Mouse (Mus musculus): ENCODE data around the gene Fth1. TPM values are rescaled to one million over a fixed set of nuclear protein-coding genes. Genes with fewer than 3 reads are reported as not detected.

The Fth1 gene
- polyA plus RNA-seq, 1 experiment from 2014 or later, result 1,618 TPM

DNA sequence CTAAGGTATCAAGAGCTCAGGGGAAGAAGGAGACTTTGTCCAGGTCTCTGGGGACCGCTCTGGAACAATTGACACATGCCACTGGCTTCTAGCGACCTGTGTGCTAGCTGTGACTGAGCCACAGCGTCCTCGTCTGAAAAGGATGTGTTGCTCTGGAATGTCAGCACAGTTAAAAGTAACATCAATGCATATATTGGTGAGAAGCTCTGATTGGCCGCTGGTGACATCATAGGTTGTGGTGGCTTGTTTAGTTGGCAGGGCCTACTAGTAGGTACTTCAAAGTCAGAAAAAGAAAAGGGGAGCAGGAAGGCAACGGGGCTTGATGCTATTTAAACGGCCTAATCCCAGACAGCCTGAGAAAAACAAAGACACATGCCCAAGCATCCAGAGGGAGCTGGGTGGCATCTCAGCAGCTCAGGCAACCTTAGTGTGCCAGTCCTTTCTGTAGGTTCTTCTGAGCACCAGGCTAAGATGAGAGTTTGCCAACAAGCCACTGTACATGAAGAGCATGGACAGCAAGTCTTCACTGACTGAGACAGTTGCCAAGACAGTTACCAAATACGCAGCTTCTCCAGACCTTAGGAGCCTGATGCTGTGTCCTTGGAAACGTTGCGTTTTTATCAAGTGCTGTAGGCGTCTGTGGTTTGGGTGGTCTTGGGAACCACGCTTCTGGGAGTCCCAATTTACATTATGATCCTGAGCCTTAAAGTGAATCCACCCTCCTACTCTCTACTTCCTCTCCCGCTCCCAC lies 18.5 kb downstream of the Fth1 start:
- Histone ChIP-seq H3K27me3 (no peaks in the 10 kb centered on the region), H3K9ac (no peak overlapping the region), H3K4me2 (no peak overlapping the region), H3K4me3 (no peak overlapping the region), H3K9me3 (0 out of 2 replicates have a peak, but pooled peaks cover 3% of the 10 kb centered on the region), H3K4me1 (replicated peaks) (no peaks in the 10 kb centered on the region), H3K27ac (no peak overlapping the region), H3K36me3 (no peaks in the 10 kb centered on the region)
- ATAC-seq (ENCODE audit: low FRiP score), result no peak
- 72% methylated on average over 13 of the region's 13 CpGs for WGBS

DNA sequence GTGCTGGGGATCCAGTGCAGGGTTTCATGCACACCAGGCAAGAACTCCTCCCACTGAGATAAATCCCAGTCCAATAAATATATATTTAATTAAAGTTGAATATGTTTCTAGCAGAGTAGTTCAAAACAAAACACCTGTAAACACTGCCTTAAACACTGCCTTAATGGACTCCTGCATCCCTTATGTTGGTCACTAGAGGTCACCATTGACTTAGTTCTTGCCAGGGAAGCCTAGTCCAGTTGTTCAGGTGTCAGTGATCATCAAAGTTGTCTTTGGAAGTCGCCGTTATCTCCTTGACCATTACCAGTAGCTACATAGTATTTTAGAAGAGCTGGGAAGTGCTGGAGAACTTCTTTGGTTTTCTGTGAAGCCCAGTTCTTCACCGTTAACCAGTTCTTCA lies 19.9 kb downstream of the Fth1 start:
- H3K27me3 ChIP-seq, result no peaks in the 10 kb centered on the region
- no peaks in the 10 kb centered on the region for H3K4me1 ChIP-seq (replicated peaks)
- H3K9ac ChIP-seq, result no peak overlapping the region
- no peak overlapping the region for H3K27ac ChIP-seq
- H3K9me3 ChIP-seq, result 0 out of 2 replicates have a peak, but pooled peaks cover 3% of the 10 kb centered on the region
- no peaks in the 10 kb centered on the region for H3K36me3 ChIP-seq
- no peak overlapping the region for H3K4me3 ChIP-seq
- ATAC-seq (ENCODE audit: low FRiP score), result 0 out of 2 replicates have a peak, but pooled peaks have one; percentile 53
- no peak overlapping the region for H3K4me2 ChIP-seq
- 30% methylated on average over 3 of the region's 3 CpGs for WGBS

DNA sequence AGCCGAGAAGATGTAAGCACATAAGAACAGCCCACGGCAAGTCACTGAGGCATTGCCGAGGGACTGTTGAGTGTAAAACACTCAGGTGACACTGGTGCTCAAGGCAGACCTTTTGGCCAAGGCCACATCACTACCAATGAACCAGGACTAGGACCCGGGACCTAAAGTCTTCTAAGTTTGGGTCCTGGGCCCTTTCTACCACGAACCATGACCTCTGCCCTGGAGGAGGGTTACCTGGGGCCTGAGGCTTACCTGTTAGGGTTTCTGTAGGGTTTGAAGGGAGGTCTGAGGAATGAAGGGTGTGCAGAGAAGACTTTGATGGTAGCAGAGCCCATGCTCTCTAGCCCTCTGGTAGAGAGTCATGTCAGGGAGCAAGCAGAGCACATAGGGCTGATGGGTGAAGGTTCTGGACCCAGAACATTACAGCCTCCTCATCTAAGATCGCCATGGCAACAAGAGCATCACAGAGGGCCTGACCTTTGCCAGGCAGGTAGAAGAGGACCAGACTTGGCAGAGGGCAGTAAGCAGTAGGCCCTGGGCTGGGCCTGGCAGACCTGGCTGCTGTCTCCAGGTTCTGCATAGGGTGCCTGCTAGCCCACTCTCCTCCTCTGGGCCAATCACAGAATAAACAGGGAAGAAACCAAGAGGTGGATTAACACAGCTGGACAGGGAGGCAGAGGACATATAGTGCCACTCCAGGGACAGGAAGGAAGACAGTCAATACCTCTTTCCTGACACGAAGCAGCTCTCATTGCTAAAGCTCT lies 21.0 kb downstream of the Fth1 start, which contains the start of the genes Best1 and Rab3il1:
Best1 (minus strand) TSS at position 428 of the 764 bp plus-strand sequence.
Rab3il1 (plus strand) TSS at position 464 of the 764 bp plus-strand sequence.
- Histone ChIP-seq H3K36me3 (no peaks in the 10 kb centered on the region), H3K9ac (no peak within 1 kb of the TSS), H3K4me1 (replicated peaks) (no peaks in the 10 kb centered on the region), H3K27me3 (no peaks in the 10 kb centered on the region), H3K4me3 (no peak within 1 kb of the TSS), H3K27ac (no peak within 1 kb of the TSS), H3K4me2 (no peak within 1 kb of the TSS), H3K9me3 (0 out of 2 replicates have a peak, but pooled peaks cover 3% of the 10 kb centered on the region)
- 81% methylated on average over 7 of the region's 7 CpGs for WGBS
- no peak for ATAC-seq (ENCODE audit: low FRiP score)

DNA sequence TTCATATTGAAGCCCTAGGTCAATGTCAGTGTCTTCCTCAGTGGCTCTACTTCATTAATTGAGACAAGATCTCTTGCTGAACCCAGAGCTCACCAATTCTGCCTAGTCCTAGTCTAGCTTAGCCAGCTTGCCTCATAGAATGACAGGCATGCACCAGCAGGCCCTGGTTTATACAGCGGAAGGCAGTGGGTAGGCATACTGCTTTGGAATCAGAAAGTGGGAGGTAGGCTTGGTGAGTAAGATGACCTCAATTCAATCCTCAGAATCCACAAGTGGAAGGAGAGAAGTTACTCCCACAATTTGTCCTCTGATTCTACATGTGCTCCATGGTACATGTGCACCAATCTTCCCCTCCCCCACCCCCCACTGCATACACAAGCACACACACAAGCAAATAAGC lies 23.3 kb downstream of the Fth1 start:
- WGBS, result 95% methylated on average over 1 of the region's 1 CpGs
- Histone ChIP-seq H3K9me3 (0 out of 2 replicates have a peak, but pooled peaks cover 3% of the 10 kb centered on the region), H3K4me1 (replicated peaks) (no peaks in the 10 kb centered on the region), H3K36me3 (no peaks in the 10 kb centered on the region), H3K27me3 (no peaks in the 10 kb centered on the region), H3K4me3 (no peak overlapping the region), H3K27ac (no peak overlapping the region), H3K4me2 (no peak overlapping the region), H3K9ac (no peak overlapping the region)
- no peak for ATAC-seq (ENCODE audit: low FRiP score)

DNA sequence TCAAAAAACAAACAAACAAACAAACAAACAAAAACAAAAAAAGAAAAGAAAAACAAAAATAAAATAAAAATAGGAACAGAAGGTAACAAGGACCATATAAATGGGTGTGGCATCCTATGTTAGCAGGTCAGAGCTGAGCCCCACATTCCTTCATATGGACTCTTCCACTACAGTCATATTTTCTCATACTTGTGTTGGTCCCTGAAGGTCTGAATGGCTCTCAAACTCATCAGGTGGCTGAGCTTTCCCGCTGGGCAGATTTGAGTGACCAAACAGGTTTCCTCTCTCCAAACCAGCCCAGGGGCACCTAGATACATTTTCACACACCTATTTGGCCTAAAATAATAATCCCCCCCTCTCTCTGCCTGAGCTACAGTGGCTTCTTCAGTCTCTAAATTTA lies 31.0 kb downstream of the Fth1 start:
- peaks cover 4% of the 10 kb centered on the region; the same call in 1 of the 2 replicates for H3K4me1 ChIP-seq (replicated peaks)

DNA sequence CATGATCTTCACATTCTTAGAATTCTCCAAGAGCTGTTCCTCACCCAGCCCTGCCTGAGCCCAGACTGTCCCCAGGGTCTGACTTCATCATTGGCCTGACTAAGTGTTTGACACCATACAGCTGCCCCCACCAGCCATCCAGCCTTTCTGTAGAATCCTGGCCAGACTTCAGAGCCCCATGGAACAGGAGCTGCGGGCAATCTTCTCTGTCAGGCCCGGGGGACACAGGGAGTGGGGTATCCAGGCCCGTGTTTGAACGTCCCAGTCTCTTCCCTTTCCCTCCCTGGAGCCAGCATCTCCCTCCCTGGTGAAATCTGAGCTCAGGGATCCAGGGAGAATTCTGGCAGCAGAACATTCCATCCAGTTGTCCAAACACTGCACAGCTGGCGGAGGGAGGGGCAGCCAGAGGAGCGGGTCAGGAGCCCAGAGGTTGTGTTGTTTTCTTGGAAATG lies 32.5 kb downstream of the Fth1 start:
- Histone ChIP-seq H3K27me3 (no peaks in the 10 kb centered on the region), H3K27ac (peak overlapping the region; percentile 30)
- WGBS, result 66% methylated on average over 6 of the region's 6 CpGs

More for the DNA sequence above, 31.0 kb downstream of the Fth1 start:
- no peaks in the 10 kb centered on the region for H3K27me3 ChIP-seq
- H3K4me2 ChIP-seq, result no peak overlapping the region
- H3K36me3 ChIP-seq, result no peaks in the 10 kb centered on the region
- no peak overlapping the region for H3K9ac ChIP-seq
- ATAC-seq (ENCODE audit: low FRiP score), result no peak
- 74% methylated on average over 1 of the region's 1 CpGs for WGBS
- H3K4me3 ChIP-seq, result no peak overlapping the region
- no peak overlapping the region for H3K27ac ChIP-seq
- H3K9me3 ChIP-seq, result no peaks in the 10 kb centered on the region

DNA sequence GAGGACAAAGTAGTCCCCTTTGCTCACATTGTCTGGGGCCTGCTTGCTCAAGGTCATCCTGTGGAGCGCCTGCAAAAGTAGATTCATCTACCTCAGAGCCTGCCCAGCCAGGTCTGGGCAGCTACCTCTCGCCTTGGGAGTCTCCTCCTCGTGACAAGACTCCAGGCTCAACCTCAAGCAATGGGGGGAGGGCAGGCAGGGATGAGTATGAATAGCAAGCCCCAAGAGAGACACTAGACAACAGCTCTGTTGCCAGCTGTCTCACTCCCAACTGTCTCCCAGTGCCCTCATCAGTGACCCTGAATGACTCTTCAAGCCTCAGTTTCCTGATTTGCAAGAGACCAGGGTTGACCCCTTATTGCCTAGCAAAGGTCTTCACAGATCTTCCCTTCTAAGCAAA lies 33.0 kb downstream of the Fth1 start:
- H3K36me3 ChIP-seq, result no peaks in the 10 kb centered on the region
- H3K4me1 ChIP-seq (replicated peaks), result peaks cover 13% of the 10 kb centered on the region
- H3K27ac ChIP-seq, result no peak overlapping the region
- no peak overlapping the region for H3K4me3 ChIP-seq
- WGBS, result 66% methylated on average over 3 of the region's 3 CpGs
- H3K9ac ChIP-seq, result no peak overlapping the region
- no peak for ATAC-seq (ENCODE audit: low FRiP score)
- H3K4me2 ChIP-seq, result no peak overlapping the region
- H3K27me3 ChIP-seq, result no peaks in the 10 kb centered on the region
- no peaks in the 10 kb centered on the region for H3K9me3 ChIP-seq

More for the DNA sequence above, 32.5 kb downstream of the Fth1 start:
- Histone ChIP-seq H3K36me3 (no peaks in the 10 kb centered on the region), H3K4me2 (no peak overlapping the region), H3K4me1 (replicated peaks) (peaks cover 8% of the 10 kb centered on the region; the same call in 1 of the 2 replicates), H3K9me3 (no peaks in the 10 kb centered on the region), H3K9ac (0 out of 2 replicates have a peak overlapping the region, but pooled peaks have one; percentile 43), H3K4me3 (no peak overlapping the region)
- ATAC-seq (ENCODE audit: low FRiP score), result no peak

DNA sequence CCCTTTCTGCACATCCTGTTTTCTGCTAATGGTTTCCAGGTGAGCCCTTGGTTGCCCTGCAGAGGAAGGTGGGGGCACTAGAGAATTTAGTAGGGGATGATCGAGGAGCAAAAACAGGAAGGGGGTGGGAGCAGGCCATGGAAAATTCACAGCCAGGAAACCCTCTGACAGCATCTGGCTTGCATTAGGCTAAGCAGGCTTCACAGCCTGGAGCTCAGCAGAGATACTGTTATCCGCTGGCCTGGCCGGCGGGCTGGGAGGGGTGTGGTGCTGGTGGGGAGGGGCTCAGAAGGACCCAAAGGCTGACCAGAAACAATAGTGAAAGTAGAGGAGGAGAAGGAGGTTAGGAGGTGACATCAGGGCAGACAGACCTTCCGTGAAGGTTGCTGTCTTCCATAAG lies 33.5 kb downstream of the Fth1 start:
- no peak for ATAC-seq (ENCODE audit: low FRiP score)
- H3K9me3 ChIP-seq, result no peaks in the 10 kb centered on the region
- H3K4me1 ChIP-seq (replicated peaks), result peaks cover 19% of the 10 kb centered on the region
- no peak overlapping the region for H3K4me3 ChIP-seq
- 78% methylated on average over 5 of the region's 5 CpGs for whole genome bisulfite sequencing
- H3K36me3 ChIP-seq, result no peaks in the 10 kb centered on the region
- H3K9ac ChIP-seq, result no peak overlapping the region
- H3K27ac ChIP-seq, result no peak overlapping the region
- no peak overlapping the region for H3K4me2 ChIP-seq
- H3K27me3 ChIP-seq, result no peaks in the 10 kb centered on the region

DNA sequence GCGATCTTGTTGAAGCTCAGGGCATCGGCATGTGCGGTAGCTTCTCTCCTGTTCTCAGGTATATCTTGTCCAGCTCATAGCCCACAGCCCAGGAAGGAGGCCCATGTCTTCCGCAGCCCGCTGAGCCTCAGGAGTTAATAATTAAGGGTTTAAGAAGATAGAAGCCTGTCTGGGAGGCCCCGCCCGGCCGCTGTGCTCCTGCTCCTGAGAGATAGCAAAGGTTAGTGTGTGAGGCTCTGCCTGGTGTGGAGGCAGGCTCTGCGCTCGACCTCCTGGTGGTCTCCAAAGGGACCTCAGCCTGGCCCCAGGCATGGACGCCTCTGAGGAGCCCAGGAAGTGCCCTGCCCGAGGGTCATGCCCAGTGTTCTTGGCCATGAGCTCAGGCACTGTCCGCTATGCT lies 34.4 kb downstream of the Fth1 start:
- WGBS, result 82% methylated on average over 13 of the region's 13 CpGs
- no peak overlapping the region for H3K9ac ChIP-seq
- ATAC-seq (ENCODE audit: low FRiP score), result no peak
- no peaks in the 10 kb centered on the region for H3K36me3 ChIP-seq
- H3K9me3 ChIP-seq, result no peaks in the 10 kb centered on the region
- no peak overlapping the region for H3K4me3 ChIP-seq
- peaks cover 8% of the 10 kb centered on the region; the same call in 1 of the 2 replicates for H3K27me3 ChIP-seq
- H3K4me2 ChIP-seq, result no peak overlapping the region
- H3K27ac ChIP-seq, result no peak overlapping the region
- H3K4me1 ChIP-seq (replicated peaks), result peaks cover 28% of the 10 kb centered on the region

DNA sequence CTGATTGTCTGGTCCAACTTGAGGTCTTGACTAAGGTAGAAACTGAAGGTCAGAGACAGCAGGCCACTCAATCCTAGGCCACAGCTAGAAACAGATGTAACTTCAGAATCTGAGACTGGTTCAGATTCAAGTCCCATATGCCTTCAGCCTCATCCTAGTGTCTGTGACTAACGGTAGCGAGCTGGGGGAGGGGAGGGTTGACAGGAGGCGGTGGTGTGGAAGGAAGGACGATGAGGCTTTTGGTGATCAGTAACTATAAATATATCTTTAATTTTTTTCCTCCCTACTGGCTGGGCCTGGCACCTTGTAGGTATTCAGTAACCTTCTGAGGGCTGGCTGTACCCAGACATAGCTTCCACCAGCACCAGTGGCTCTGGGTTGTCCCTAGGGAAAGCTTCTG lies 35.0 kb downstream of the Fth1 start:
- H3K4me2 ChIP-seq, result no peak overlapping the region
- H3K4me3 ChIP-seq, result no peak overlapping the region
- peaks cover 9% of the 10 kb centered on the region; the same call in 1 of the 2 replicates for H3K27me3 ChIP-seq
- WGBS, result 73% methylated on average over 4 of the region's 4 CpGs
- H3K9ac ChIP-seq, result no peak overlapping the region
- H3K4me1 ChIP-seq (replicated peaks), result peaks cover 29% of the 10 kb centered on the region
- H3K27ac ChIP-seq, result no peak overlapping the region
- H3K36me3 ChIP-seq, result no peaks in the 10 kb centered on the region
- no peak for ATAC-seq (ENCODE audit: low FRiP score)
- H3K9me3 ChIP-seq, result no peaks in the 10 kb centered on the region

DNA sequence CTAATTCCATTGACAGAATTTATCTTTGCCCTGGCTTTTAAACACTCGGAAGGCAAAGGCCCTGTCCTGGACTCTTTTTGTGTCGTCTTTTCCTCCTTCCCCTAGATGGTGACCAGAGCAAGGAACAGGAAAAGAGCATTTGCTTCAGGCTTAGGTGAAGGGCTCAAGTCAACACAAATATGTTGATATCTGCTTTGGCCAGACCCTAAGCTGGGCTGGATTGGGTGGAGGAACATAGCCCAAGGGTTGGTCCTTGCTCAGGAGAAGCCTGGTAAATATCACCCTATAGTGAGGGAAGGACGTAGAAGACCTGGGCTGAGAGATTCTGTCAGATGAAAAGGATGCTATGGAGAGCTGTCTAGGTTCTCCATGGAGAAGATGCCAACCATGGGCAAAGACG lies 35.8 kb downstream of the Fth1 start:
- WGBS, result 93% methylated on average over 4 of the region's 4 CpGs

More for the DNA sequence above, 35.8 kb downstream of the Fth1 start:
- H3K36me3 ChIP-seq, result no peaks in the 10 kb centered on the region
- ATAC-seq (ENCODE audit: low FRiP score), result no peak
- H3K4me2 ChIP-seq, result no peak overlapping the region
- no peaks in the 10 kb centered on the region for H3K9me3 ChIP-seq
- H3K4me1 ChIP-seq (replicated peaks), result peaks cover 29% of the 10 kb centered on the region
- H3K27ac ChIP-seq, result no peak overlapping the region
- no peak overlapping the region for H3K4me3 ChIP-seq
- no peak overlapping the region for H3K9ac ChIP-seq
- peaks cover 9% of the 10 kb centered on the region; the same call in 1 of the 2 replicates for H3K27me3 ChIP-seq

All from hindbrain, embryonic 13.5 days (tissue).